Mouse (Mus musculus) forebrain, postnatal 0 days (tissue): ENCODE measurements around the gene Guk1. TPM values are rescaled to one million over a fixed set of nuclear protein-coding genes. Genes with fewer than 3 reads are reported as not detected.

ENCODE experiments used
- ATAC-seq: fragments of 200-750 bp; cut with Nextera tagmentation; 2 replicates; pipeline ENCODE4 v1.8.0; 2017; ENCODE audit warnings: mild to moderate bottlenecking, moderate library complexity
- DNase-seq: peaks from one replicate; pipeline ENCODE4 v3.0.0-alpha.2; 2015
- H3K27ac ChIP-seq: fragments of 300-500 bp; sonication (generic); 2 replicates; pipeline ENCODE4 v1.5.1; 2014; ENCODE audit warnings: low read depth, mild to moderate bottlenecking, antibody characterized with exemption, low read length, moderate library complexity, mixed read lengths
- H3K27me3 ChIP-seq: fragments of 300-500 bp; sonication (generic); 2 replicates; pipeline ENCODE4 v1.6.1; 2014; ENCODE audit warnings: mild to moderate bottlenecking, low read length, mixed read lengths; ENCODE audit not compliant: insufficient read depth
- H3K36me3 ChIP-seq: fragments of 300-500 bp; sonication (generic); 2 replicates; pipeline ENCODE4 v1.6.1; 2014; ENCODE audit warnings: mild to moderate bottlenecking, moderate library complexity; ENCODE audit not compliant: insufficient read depth
- H3K4me1 ChIP-seq: fragments of 300-500 bp; sonication (generic); 2 replicates; pipeline ENCODE4 v1.6.1; 2014; ENCODE audit warnings: antibody characterized with exemption; ENCODE audit not compliant: insufficient read depth
- H3K4me2 ChIP-seq: fragments of 300-500 bp; sonication (generic); 2 replicates; pipeline ENCODE4 v1.6.1; 2014; ENCODE audit warnings: low read depth, mild to moderate bottlenecking, moderate library complexity
- H3K4me3 ChIP-seq: fragments of 300-500 bp; sonication (generic); 2 replicates; pipeline ENCODE4 v1.5.1; 2014; ENCODE audit warnings: low read depth, low read length, mixed read lengths
- H3K9ac ChIP-seq: fragments of 300-500 bp; sonication (generic); 2 replicates; pipeline ENCODE4 v1.6.1; 2014; ENCODE audit warnings: mild to moderate bottlenecking
- H3K9me3 ChIP-seq: fragments of 300-500 bp; sonication (generic); 2 replicates; pipeline ENCODE4 v1.6.1; 2016; ENCODE audit warnings: low read length
- CTCF ChIP-seq: sonication (generic); IDR thresholded peaks from 2 replicates; pipeline ENCODE4 v1.5.1; 2016; ENCODE audit warnings: antibody characterized with exemption, control low read depth, low read depth
- WGBS: fragments of 180-500 bp; shearing (Covaris S2); extraction: QIAGEN DNeasy Blood & Tissue Kit; methylation state at CpG from one replicate; pipeline ENCODE4 v1.1.7; 2014; 5-methylcytosine and 5-hydroxymethylcytosine counted together
- polyA plus RNA-seq: library from polyadenylated mRNA; unstranded; fragments of >200 nt; fragmentation: Nextera tagmentation; extraction: Ambion mirVana; gene quantifications from 2 replicates; pipeline ENCODE4 v1.2.1, GENCODE M21; 2015
- total RNA-seq: library from RNA; depleted of rRNA; stranded (reverse); fragments of >200 nt; gene quantifications from 2 replicates; pipeline ENCODE4 v1.2.3, GENCODE M21; 2014

The Guk1 gene
- total and polyA plus RNA-seq, 2 experiments from 2014 or later = 122 to 274 TPM

GRCm38 (mm10) chr11:59176475-59176874, 15.5 kb downstream of the Guk1 start:
- Histone ChIP-seq H3K9ac (no peak overlapping the region), H3K9me3 (no peaks in the 10 kb centered on the region), H3K36me3 (no peaks in the 10 kb centered on the region), H3K27ac (no peak overlapping the region), H3K27me3 (peaks cover 45% of the 10 kb centered on the region), H3K4me2 (0 out of 2 replicates have a peak overlapping the region, but pooled peaks have one; percentile 13), H3K4me3 (no peak overlapping the region), H3K4me1 (no peaks in the 10 kb centered on the region)
- DNase-seq (no peak), ATAC-seq (no peak)
- no peak for TF ChIP-seq CTCF
- WGBS = 5% methylated on average over 48 of the region's 48 CpGs

- WGBS = 63% methylated on average over 6 of the region's 6 CpGs
- Histone ChIP-seq H3K9me3 (no peaks in the 10 kb centered on the region), H3K4me1 (no peaks in the 10 kb centered on the region), H3K9ac (no peak overlapping the region), H3K36me3 (no peaks in the 10 kb centered on the region), H3K4me2 (no peak overlapping the region), H3K27ac (no peak overlapping the region), H3K4me3 (no peak overlapping the region), H3K27me3 (peaks cover 45% of the 10 kb centered on the region)
- no peak for DNase-seq
- no peak for ATAC-seq
- no peak for TF ChIP-seq CTCF
Observed at GRCm38 (mm10) chr11:59174189-59174838, 17.7 kb downstream of the Guk1 start.

- no peak for ATAC-seq
- WGBS = 69% methylated on average over 4 of the region's 4 CpGs
- Histone ChIP-seq H3K4me1 (no peaks in the 10 kb centered on the region), H3K27me3 (peaks cover 15% of the 10 kb centered on the region), H3K4me3 (no peak overlapping the region), H3K4me2 (no peak overlapping the region), H3K36me3 (no peaks in the 10 kb centered on the region), H3K9me3 (no peaks in the 10 kb centered on the region), H3K9ac (no peak overlapping the region), H3K27ac (no peak overlapping the region)
- no peak for DNase-seq
- TF ChIP-seq CTCF = no peak
Observed at GRCm38 (mm10) chr11:59170549-59170948, 21.5 kb downstream of the Guk1 start.

DNA sequence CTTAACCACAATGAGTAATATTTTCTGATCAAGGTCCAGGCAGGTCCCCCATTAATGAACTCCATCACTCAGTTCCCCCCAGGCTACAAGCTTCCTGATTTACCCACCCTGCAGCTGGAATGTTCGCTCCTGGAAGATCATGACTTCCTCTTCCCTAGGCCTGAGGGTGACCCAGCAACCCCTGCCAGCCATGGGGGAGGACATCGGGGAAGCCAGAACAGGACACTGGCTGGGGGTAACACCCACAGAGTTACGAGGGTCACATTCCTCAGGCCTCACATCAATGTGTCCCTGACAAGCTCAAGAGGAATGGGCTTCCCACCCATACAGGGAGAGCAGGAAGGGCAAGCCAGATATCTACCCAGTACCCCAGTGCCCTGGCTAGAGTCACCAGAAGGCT, 22.2 kb downstream of the Guk1 start:
- no peaks in the 10 kb centered on the region for H3K9me3 ChIP-seq
- no peak for ATAC-seq

GRCm38 (mm10) chr11:59165616-59166241, 26.3 kb downstream of the Guk1 start:
- ATAC-seq = no peak
- H3K4me3 ChIP-seq = no peak overlapping the region
- no peak overlapping the region for H3K4me2 ChIP-seq
- peaks cover 16% of the 10 kb centered on the region for H3K4me1 ChIP-seq
- TF ChIP-seq CTCF = no peak
- 39% methylated on average over 2 of the region's 2 CpGs for WGBS
- no peak overlapping the region for H3K27ac ChIP-seq
- H3K9ac ChIP-seq = no peak overlapping the region
- H3K27me3 ChIP-seq = no peaks in the 10 kb centered on the region
- H3K36me3 ChIP-seq = no peaks in the 10 kb centered on the region
- no peak for DNase-seq
- H3K9me3 ChIP-seq = no peaks in the 10 kb centered on the region

More for the DNA sequence above, 22.2 kb downstream of the Guk1 start:
- Histone ChIP-seq H3K27ac (no peak overlapping the region), H3K36me3 (no peaks in the 10 kb centered on the region), H3K4me3 (no peak overlapping the region), H3K4me1 (no peaks in the 10 kb centered on the region), H3K9ac (no peak overlapping the region), H3K4me2 (no peak overlapping the region), H3K27me3 (peaks cover 7% of the 10 kb centered on the region)
- WGBS = 79% methylated on average over 3 of the region's 3 CpGs
- no peak for DNase-seq
- no peak for TF ChIP-seq CTCF

- H3K27me3 ChIP-seq = no peaks in the 10 kb centered on the region
- H3K9me3 ChIP-seq = no peaks in the 10 kb centered on the region
- ATAC-seq (no peak), DNase-seq (no peak)
- WGBS = 88% methylated on average over 9 of the region's 9 CpGs
- no peak overlapping the region for H3K4me3 ChIP-seq
- TF ChIP-seq CTCF = no peak
- no peak overlapping the region for H3K9ac ChIP-seq
- H3K4me2 ChIP-seq = peak overlapping the region; percentile 64; the same call in 1 of the 2 replicates
- H3K4me1 ChIP-seq = peaks cover 16% of the 10 kb centered on the region
- H3K36me3 ChIP-seq = no peaks in the 10 kb centered on the region
- H3K27ac ChIP-seq = no peak overlapping the region
Observed at GRCm38 (mm10) chr11:59164384-59164783, 27.6 kb downstream of the Guk1 start.
